Mouse (Mus musculus): ENCODE data around the gene Gnb1l. TPM values are rescaled to one million over a fixed set of nuclear protein-coding genes. Genes with fewer than 3 reads are reported as not detected.

Gene Gnb1l
- polyA plus RNA-seq, 1 experiment: 13.7 TPM

- no peak overlapping the region for H3K27ac ChIP-seq (ENCODE audit: insufficient read depth, low read length)
- H3K9ac ChIP-seq (ENCODE audit: low read depth, poor library complexity, severe bottlenecking): 0 out of 2 replicates have a peak overlapping the region, but pooled peaks have one; percentile 7
These were observed 92.8 kb downstream of the Gnb1l start for GRCm38 (mm10) chr16:18591047-18592018.

GRCm38 (mm10) chr16:18593930-18594329 lies 95.4 kb downstream of the Gnb1l start:
- H3K27ac ChIP-seq (ENCODE audit: insufficient read depth, low read length): no peak overlapping the region
- TF ChIP-seq CTCF (IDR thresholded peaks at IDR 0.05; ENCODE audit: low read depth, low read length): no peak
- TF ChIP-seq POLR2A (IDR thresholded peaks at IDR 0.05; ENCODE audit: insufficient read depth, low read length): no peak
- TF ChIP-seq EP300 (IDR thresholded peaks at IDR 0.05; ENCODE audit: insufficient read depth, low read depth, low read length): no peak
- no peaks in the 10 kb centered on the region for H3K9me3 ChIP-seq (replicated peaks; ENCODE audit: control insufficient read depth, insufficient read depth, low read length, poor library complexity, severe bottlenecking)
- no peak overlapping the region for H3K9ac ChIP-seq (ENCODE audit: low read depth, poor library complexity, severe bottlenecking)
- no peaks in the 10 kb centered on the region for H3K4me1 ChIP-seq (ENCODE audit: control insufficient read depth, insufficient read depth, low read length)
- no peak overlapping the region for H3K4me3 ChIP-seq (ENCODE audit: low read depth, low read length)
- H3K27me3 ChIP-seq (ENCODE audit: control insufficient read depth, insufficient read depth, low read length, poor library complexity, severe bottlenecking): peaks cover 6% of the 10 kb centered on the region
- no peaks in the 10 kb centered on the region for H3K36me3 ChIP-seq (ENCODE audit: control insufficient read depth, insufficient read depth, low read length, poor library complexity, severe bottlenecking)

More at GRCm38 (mm10) chr16:18591047-18592018, 92.8 kb downstream of the Gnb1l start:
- Histone ChIP-seq H3K36me3 (ENCODE audit: control insufficient read depth, insufficient read depth, low read length, poor library complexity, severe bottlenecking) (no peaks in the 10 kb centered on the region), H3K27me3 (ENCODE audit: control insufficient read depth, insufficient read depth, low read length, poor library complexity, severe bottlenecking) (peaks cover 26% of the 10 kb centered on the region), H3K9me3 (replicated peaks; ENCODE audit: control insufficient read depth, insufficient read depth, low read length, poor library complexity, severe bottlenecking) (no peaks in the 10 kb centered on the region), H3K4me1 (ENCODE audit: control insufficient read depth, insufficient read depth, low read length) (no peaks in the 10 kb centered on the region), H3K4me3 (ENCODE audit: low read depth, low read length) (peak overlapping the region; percentile 34)
- TF ChIP-seq EP300 (IDR thresholded peaks at IDR 0.05; ENCODE audit: insufficient read depth, low read depth, low read length) (no peak), POLR2A (IDR thresholded peaks at IDR 0.05; ENCODE audit: insufficient read depth, low read length) (no peak), CTCF (IDR thresholded peaks at IDR 0.05; ENCODE audit: low read depth, low read length) (no peak)

- Histone ChIP-seq H3K9ac (ENCODE audit: low read depth, poor library complexity, severe bottlenecking) (no peak overlapping the region), H3K27ac (ENCODE audit: insufficient read depth, low read length) (no peak overlapping the region), H3K36me3 (ENCODE audit: control insufficient read depth, insufficient read depth, low read length, poor library complexity, severe bottlenecking) (no peaks in the 10 kb centered on the region), H3K9me3 (replicated peaks; ENCODE audit: control insufficient read depth, insufficient read depth, low read length, poor library complexity, severe bottlenecking) (no peaks in the 10 kb centered on the region), H3K27me3 (ENCODE audit: control insufficient read depth, insufficient read depth, low read length, poor library complexity, severe bottlenecking) (0 out of 2 replicates have a peak, but pooled peaks cover under 1% of the 10 kb centered on the region), H3K4me3 (ENCODE audit: low read depth, low read length) (no peak overlapping the region), H3K4me1 (ENCODE audit: control insufficient read depth, insufficient read depth, low read length) (no peaks in the 10 kb centered on the region)
- TF ChIP-seq POLR2A (IDR thresholded peaks at IDR 0.05; ENCODE audit: insufficient read depth, low read length): no peak
- no peak for TF ChIP-seq EP300 (IDR thresholded peaks at IDR 0.05; ENCODE audit: insufficient read depth, low read depth, low read length)
- TF ChIP-seq CTCF (IDR thresholded peaks at IDR 0.05; ENCODE audit: low read depth, low read length): no peak
These were observed 97.7 kb downstream of the Gnb1l start for GRCm38 (mm10) chr16:18596255-18596654.

GRCm38 (mm10) chr16:18598006-18598405 lies 99.5 kb downstream of the Gnb1l start:
- no peak for TF ChIP-seq CTCF (IDR thresholded peaks at IDR 0.05; ENCODE audit: low read depth, low read length)
- H3K4me1 ChIP-seq (ENCODE audit: control insufficient read depth, insufficient read depth, low read length): no peaks in the 10 kb centered on the region
- no peaks in the 10 kb centered on the region for H3K36me3 ChIP-seq (ENCODE audit: control insufficient read depth, insufficient read depth, low read length, poor library complexity, severe bottlenecking)
- no peaks in the 10 kb centered on the region for H3K9me3 ChIP-seq (replicated peaks; ENCODE audit: control insufficient read depth, insufficient read depth, low read length, poor library complexity, severe bottlenecking)
- no peak overlapping the region for H3K9ac ChIP-seq (ENCODE audit: low read depth, poor library complexity, severe bottlenecking)
- H3K4me3 ChIP-seq (ENCODE audit: low read depth, low read length): no peak overlapping the region
- no peaks in the 10 kb centered on the region for H3K27me3 ChIP-seq (ENCODE audit: control insufficient read depth, insufficient read depth, low read length, poor library complexity, severe bottlenecking)
- no peak overlapping the region for H3K27ac ChIP-seq (ENCODE audit: insufficient read depth, low read length)

GRCm38 (mm10) chr16:18601447-18601846 lies 102.9 kb downstream of the Gnb1l start:
- H3K27ac ChIP-seq (ENCODE audit: insufficient read depth, low read length): no peak overlapping the region
- TF ChIP-seq EP300 (IDR thresholded peaks at IDR 0.05; ENCODE audit: insufficient read depth, low read depth, low read length): no peak
- no peak for TF ChIP-seq POLR2A (IDR thresholded peaks at IDR 0.05; ENCODE audit: insufficient read depth, low read length)
- no peak for TF ChIP-seq CTCF (IDR thresholded peaks at IDR 0.05; ENCODE audit: low read depth, low read length)
- H3K27me3 ChIP-seq (ENCODE audit: control insufficient read depth, insufficient read depth, low read length, poor library complexity, severe bottlenecking): no peaks in the 10 kb centered on the region
- no peaks in the 10 kb centered on the region for H3K36me3 ChIP-seq (ENCODE audit: control insufficient read depth, insufficient read depth, low read length, poor library complexity, severe bottlenecking)
- H3K9ac ChIP-seq (ENCODE audit: low read depth, poor library complexity, severe bottlenecking): no peak overlapping the region
- no peak overlapping the region for H3K4me3 ChIP-seq (ENCODE audit: low read depth, low read length)
- no peaks in the 10 kb centered on the region for H3K4me1 ChIP-seq (ENCODE audit: control insufficient read depth, insufficient read depth, low read length)
- H3K9me3 ChIP-seq (replicated peaks; ENCODE audit: control insufficient read depth, insufficient read depth, low read length, poor library complexity, severe bottlenecking): no peaks in the 10 kb centered on the region

GRCm38 (mm10) chr16:18604267-18604701 lies 105.8 kb downstream of the Gnb1l start:
- Histone ChIP-seq H3K4me1 (ENCODE audit: control insufficient read depth, insufficient read depth, low read length) (no peaks in the 10 kb centered on the region), H3K9me3 (replicated peaks; ENCODE audit: control insufficient read depth, insufficient read depth, low read length, poor library complexity, severe bottlenecking) (no peaks in the 10 kb centered on the region), H3K27me3 (ENCODE audit: control insufficient read depth, insufficient read depth, low read length, poor library complexity, severe bottlenecking) (no peaks in the 10 kb centered on the region), H3K36me3 (ENCODE audit: control insufficient read depth, insufficient read depth, low read length, poor library complexity, severe bottlenecking) (no peaks in the 10 kb centered on the region), H3K9ac (ENCODE audit: low read depth, poor library complexity, severe bottlenecking) (no peak overlapping the region), H3K4me3 (ENCODE audit: low read depth, low read length) (no peak overlapping the region), H3K27ac (ENCODE audit: insufficient read depth, low read length) (no peak overlapping the region)
- TF ChIP-seq CTCF (IDR thresholded peaks at IDR 0.05; ENCODE audit: low read depth, low read length) (no peak), POLR2A (IDR thresholded peaks at IDR 0.05; ENCODE audit: insufficient read depth, low read length) (no peak), EP300 (IDR thresholded peaks at IDR 0.05; ENCODE audit: insufficient read depth, low read depth, low read length) (no peak)

Data from ES-Bruce4 (cell line).